Mouse (Mus musculus): ENCODE measurements around the gene Ak2. TPM values are rescaled to one million over a fixed set of nuclear protein-coding genes. Genes with fewer than 3 reads are reported as not detected.
A peak's percentile ranks its signal among the peaks of the same experiment; 100 is the strongest.

Gene Ak2
- total and polyA plus RNA-seq, 3 experiments, result 330 to 366 TPM; not detected in 1

DNA sequence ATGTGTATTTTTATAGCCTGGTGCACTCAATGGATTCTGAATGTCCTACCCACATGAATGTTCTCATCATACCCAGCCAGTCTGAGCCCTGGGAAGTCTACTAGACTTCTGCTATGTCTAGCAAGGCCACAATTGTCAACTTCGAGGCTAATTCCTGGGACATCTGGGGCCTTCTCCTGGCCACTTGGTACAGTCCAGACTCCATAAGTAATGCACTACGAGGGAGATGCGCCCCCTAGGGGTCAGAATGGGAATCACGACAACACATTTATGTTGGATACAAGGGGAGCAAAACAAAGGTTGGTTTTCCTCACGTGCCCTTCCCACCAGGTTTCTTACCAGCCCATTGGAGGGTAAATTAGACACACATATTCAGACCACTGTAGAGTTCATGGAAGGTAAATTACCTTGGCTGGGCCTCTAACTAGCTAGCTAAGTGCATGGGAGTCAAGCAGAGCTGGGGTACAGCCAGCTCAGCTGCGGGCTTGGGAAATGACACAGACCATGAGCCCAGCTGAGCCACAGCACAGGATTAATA is 43.6 kb upstream of the Ak2 start:
- H3K36me3 ChIP-seq (ENCODE audit: control insufficient read depth in 1 of 2, insufficient read depth in 2 of 2, low read length in 2 of 2), result no peaks in the 10 kb centered on the region
- peak; percentile 88 for DNase-seq (ENCODE audit: low read depth, low spot score)
- H3K79me2 ChIP-seq (ENCODE audit: control insufficient read depth, insufficient read depth, low read length, poor library complexity), result no peaks in the 10 kb centered on the region
- H3K4me3 ChIP-seq (ENCODE audit: control insufficient read depth in 1 of 2, insufficient read depth in 1 of 2, low read depth in 2 of 2, low read length in 2 of 2), result peak overlapping the region; percentile 46 to 94
- no peak overlapping the region for H3K27ac ChIP-seq (ENCODE audit: control insufficient read depth, low read depth, low read length)
- no peaks in the 10 kb centered on the region for H3K9me3 ChIP-seq (replicated peaks; ENCODE audit: insufficient read depth, low read length)
- peak overlapping the region; percentile 30; the same call in 1 of the 2 replicates for H3K9ac ChIP-seq (ENCODE audit: control insufficient read depth, low read depth, low read length, poor library complexity, severe bottlenecking)
- H3K4me1 ChIP-seq (ENCODE audit: control insufficient read depth in 1 of 2, insufficient read depth in 2 of 2, low read length in 2 of 2), result peaks cover 0 to 5% of the 10 kb centered on the region in 2 experiments; a peak in 1 of 4 replicates
- peaks cover 0 to 1% of the 10 kb centered on the region in 2 experiments; a peak in 2 of 4 replicates for H3K27me3 ChIP-seq (ENCODE audit: control insufficient read depth in 1 of 2, insufficient read depth in 2 of 2, low read length in 2 of 2)
- TF ChIP-seq BHLHE40 (IDR thresholded peaks at IDR 0.05; ENCODE audit: borderline replicate concordance, low read depth, low read length), result peak; percentile 86
- TF ChIP-seq MAZ (IDR thresholded peaks at IDR 0.05; ENCODE audit: low read depth, low read length), result no peak
- no peak for TF ChIP-seq GATA1 (IDR thresholded peaks at IDR 0.05; ENCODE audit: low read depth, low read length)
- no peak for TF ChIP-seq ZMIZ1 (IDR thresholded peaks at IDR 0.05; ENCODE audit: low read depth, low read length)
- TF ChIP-seq POLR2AphosphoS5 (IDR thresholded peaks at IDR 0.05; ENCODE audit: borderline replicate concordance, low read depth, low read length), result no peak
- TF ChIP-seq TAL1 (IDR thresholded peaks at IDR 0.05; ENCODE audit: low read length), result no peak
- no peak for TF ChIP-seq EP300 (IDR thresholded peaks at IDR 0.05; ENCODE audit: low read depth in 1 of 2, low read length in 2 of 2)
- TF ChIP-seq USF1 (IDR thresholded peaks at IDR 0.05; ENCODE audit: low read depth, low read length), result peak; percentile 46; the same call in 1 of the 2 replicates
- TF ChIP-seq MAFK (IDR thresholded peaks at IDR 0.05; ENCODE audit: borderline replicate concordance, low read depth, low read length), result no peak
- TF ChIP-seq MYB (IDR thresholded peaks at IDR 0.05; ENCODE audit: low read depth, low read length), result no peak
- peak; percentile 57 for TF ChIP-seq MXI1 (IDR thresholded peaks at IDR 0.05; ENCODE audit: low read depth, low read length)
- TF ChIP-seq MYC (IDR thresholded peaks at IDR 0.05; ENCODE audit: low read depth, low read length), result 0 out of 2 replicates have a peak, but pooled peaks have one; percentile 21
- peak; percentile 49; the same call in 1 of the 2 replicates for TF ChIP-seq SIN3A (IDR thresholded peaks at IDR 0.05; ENCODE audit: low read length)
- TF ChIP-seq GABPA (IDR thresholded peaks at IDR 0.05; ENCODE audit: low read depth, low read length), result no peak
- no peak for TF ChIP-seq USF2 (IDR thresholded peaks at IDR 0.05; ENCODE audit: borderline replicate concordance in 1 of 2, insufficient read depth in 1 of 2, low read depth in 1 of 2, low read length in 2 of 2)
- TF ChIP-seq CHD1 (IDR thresholded peaks at IDR 0.05; ENCODE audit: low read depth, low read length), result peak; percentile 90; the same call in 1 of the 2 replicates
- TF ChIP-seq UBTF (IDR thresholded peaks at IDR 0.05; ENCODE audit: borderline replicate concordance, insufficient read depth, low read depth, low read length), result no peak
- TF ChIP-seq MEF2A (IDR thresholded peaks at IDR 0.05; ENCODE audit: extremely low read depth, insufficient replicate concordance, low read depth, low read length, poor library complexity, severe bottlenecking), result no peak
- TF ChIP-seq ZKSCAN1 (IDR thresholded peaks at IDR 0.05; ENCODE audit: low read depth, low read length), result no peak
- no peak for TF ChIP-seq POLR2A (IDR thresholded peaks at IDR 0.05; ENCODE audit: control insufficient read depth in 1 of 2, insufficient read depth in 1 of 2, low read depth in 1 of 2, low read length in 2 of 2, poor library complexity in 1 of 2)
- TF ChIP-seq RAD21 (IDR thresholded peaks at IDR 0.05; ENCODE audit: low read depth, low read length), result peak; percentile 48
- no peak; the same call in 1 of the 2 replicates for TF ChIP-seq HCFC1 (IDR thresholded peaks at IDR 0.05; ENCODE audit: low read depth, low read length)
- TF ChIP-seq RCOR1 (IDR thresholded peaks at IDR 0.05; ENCODE audit: low read depth, low read length), result no peak
- TF ChIP-seq NELFE (IDR thresholded peaks at IDR 0.05; ENCODE audit: low read depth, low read length), result no peak
- TF ChIP-seq ZNF384 (IDR thresholded peaks at IDR 0.05; ENCODE audit: low read depth, low read length), result no peak
- no peak for TF ChIP-seq NRF1 (IDR thresholded peaks at IDR 0.05; ENCODE audit: insufficient read depth, low read depth, low read length, poor library complexity, severe bottlenecking)
- TF ChIP-seq SMC3 (IDR thresholded peaks at IDR 0.05; ENCODE audit: low read depth, low read length), result peak; percentile 57
- no peak for TF ChIP-seq ELF1 (IDR thresholded peaks at IDR 0.05; ENCODE audit: low read depth, low read length)
- TF ChIP-seq KAT2A (conservative IDR thresholded peaks at IDR 0.05; ENCODE audit: low read depth, low read length), result no peak
- peak; percentile 34; the same call in 1 of the 2 replicates for TF ChIP-seq MAX (IDR thresholded peaks at IDR 0.05; ENCODE audit: low read length)
- no peak for TF ChIP-seq CHD2 (IDR thresholded peaks at IDR 0.05; ENCODE audit: low read length)
- TF ChIP-seq E2F4 (IDR thresholded peaks at IDR 0.05; ENCODE audit: borderline replicate concordance, low read depth, low read length), result no peak
- no peak for TF ChIP-seq POLR2AphosphoS2 (IDR thresholded peaks at IDR 0.05; ENCODE audit: low read length)
- 0 out of 2 replicates have a peak, but pooled peaks have one; percentile 14 for TF ChIP-seq ZC3H11A (IDR thresholded peaks at IDR 0.05; ENCODE audit: low read depth, low read length)
- TF ChIP-seq ETS1 (IDR thresholded peaks at IDR 0.05; ENCODE audit: low read depth, low read length), result 0 out of 2 replicates have a peak, but pooled peaks have one; percentile 24
- no peak for TF ChIP-seq JUND (IDR thresholded peaks at IDR 0.05; ENCODE audit: low read depth, low read length)

Measured in MEL (cell line).